Mouse (Mus musculus) embryo, embryonic 10.5 days (tissue): Measurements from ENCODE around the gene Fibcd1.
A peak's percentile ranks its signal among the peaks of the same experiment; 100 is the strongest.

Experiments used
- DNase-seq: peaks from one replicate; pipeline ENCODE4 v3.0.0-alpha.2; 2015; ENCODE audit warnings: low spot score

Fibcd1 gene

DNA sequence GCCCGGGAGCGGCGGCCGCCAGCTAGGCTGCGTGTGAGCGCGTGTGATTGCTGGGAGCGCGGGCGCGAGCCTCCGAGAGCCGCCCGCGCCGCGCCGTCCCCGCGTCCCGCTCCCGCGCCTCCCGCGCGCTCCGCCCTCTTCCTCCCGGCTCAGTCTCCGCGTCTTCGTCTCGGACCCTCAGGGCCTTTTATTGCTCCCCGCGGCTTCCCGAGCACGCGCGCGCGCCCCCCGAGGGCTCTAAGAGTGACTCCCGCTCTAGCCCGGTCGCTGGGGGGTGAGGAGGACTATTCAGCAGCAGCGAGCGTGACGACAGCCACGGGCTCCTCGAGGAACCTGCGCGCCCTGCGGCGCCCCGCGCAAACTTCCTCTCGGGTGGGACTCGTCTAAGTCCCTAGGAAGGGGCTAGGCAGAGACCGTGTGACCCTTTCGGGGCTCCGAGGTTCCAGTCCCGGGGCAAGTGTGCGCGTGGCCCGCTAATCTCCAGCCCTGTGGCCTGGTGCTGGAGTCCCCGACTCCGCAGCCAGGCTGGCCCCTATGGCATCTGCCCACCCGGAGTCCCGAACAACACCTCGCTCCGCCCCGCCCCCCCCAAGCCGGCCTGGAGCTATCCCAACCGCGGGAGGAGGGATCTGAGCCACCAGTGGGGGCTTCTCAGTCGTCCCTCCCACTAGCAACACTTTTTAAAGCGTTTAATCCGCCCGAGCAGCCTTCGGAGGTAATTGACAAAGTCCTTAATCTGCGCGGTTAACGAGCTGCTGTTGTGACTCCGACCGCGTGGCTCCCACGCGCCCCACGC lies at the start of gene Fibcd1:
Gene Fibcd1 (minus strand): TSS at position 110 of the 796 bp plus-strand sequence.
- DNase-seq = peak; percentile 42

- DNase-seq = no peak
These were observed 48.5 kb upstream of the Fibcd1 start for GRCm38 (mm10) chr2:31894221-31894870.

DNA sequence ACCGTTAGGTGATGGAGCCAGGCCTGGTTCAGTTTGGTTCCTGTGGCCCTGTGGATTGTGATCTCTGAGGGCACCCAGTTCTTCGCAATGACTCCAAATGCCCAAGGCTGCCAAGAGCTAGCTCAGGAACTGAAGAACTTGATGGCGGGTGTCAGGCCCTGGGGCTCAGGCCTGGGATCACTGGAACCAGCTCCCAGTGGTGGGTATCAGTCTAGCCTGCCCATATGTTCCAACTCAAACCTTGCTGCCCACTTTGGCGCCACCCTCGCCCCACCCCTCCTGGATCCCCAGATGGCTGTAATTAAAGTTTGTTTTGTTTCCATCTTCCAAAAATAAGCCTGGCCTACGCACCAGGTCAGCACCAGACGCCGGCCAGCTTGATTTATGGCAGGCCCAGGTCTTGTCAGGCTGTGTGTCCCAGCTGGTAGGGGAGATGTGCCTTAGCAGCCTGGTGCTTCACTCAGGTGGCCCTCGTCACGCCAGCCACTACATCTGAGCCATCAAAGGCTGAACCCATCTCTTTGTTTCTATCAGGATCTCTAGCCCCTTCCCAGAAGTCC lies 47.4 kb upstream of the Fibcd1 start:
- no peak for DNase-seq

- no peak for DNase-seq
These were observed 45.4 kb upstream of the Fibcd1 start for GRCm38 (mm10) chr2:31891219-31891618.

DNA sequence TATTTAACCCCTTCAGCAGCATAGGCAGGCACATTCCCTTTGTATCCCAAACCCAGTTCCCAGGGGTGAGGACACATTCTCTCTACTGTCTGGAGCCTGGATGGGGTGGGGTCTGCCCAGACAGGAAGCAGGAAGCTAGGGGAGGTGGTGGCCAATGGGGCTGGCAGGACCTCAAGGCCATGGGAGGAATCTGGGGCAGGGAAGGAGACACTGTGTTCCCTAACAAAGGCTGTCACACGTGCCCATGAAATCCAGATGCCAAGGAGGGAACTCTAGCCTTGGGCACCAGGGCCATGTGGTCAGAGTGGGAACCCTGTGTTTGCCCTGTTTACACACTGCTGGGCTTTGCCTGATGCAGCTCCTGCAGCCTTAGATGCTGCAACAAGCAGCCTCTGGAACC lies 43.1 kb upstream of the Fibcd1 start:
- no peak for DNase-seq

- DNase-seq = peak; percentile 60
These were observed 41.2 kb upstream of the Fibcd1 start, which contains the start of gene Lamc3 for GRCm38 (mm10) chr2:31887030-31887429. Lamc3 (plus strand) TSS chr2:31887291.

GRCm38 (mm10) chr2:31884806-31885205 lies 39.0 kb upstream of the Fibcd1 start:
- peak; percentile 73 for DNase-seq

- no peak for DNase-seq
These were observed 37.3 kb upstream of the Fibcd1 start for GRCm38 (mm10) chr2:31883061-31883460.

DNA sequence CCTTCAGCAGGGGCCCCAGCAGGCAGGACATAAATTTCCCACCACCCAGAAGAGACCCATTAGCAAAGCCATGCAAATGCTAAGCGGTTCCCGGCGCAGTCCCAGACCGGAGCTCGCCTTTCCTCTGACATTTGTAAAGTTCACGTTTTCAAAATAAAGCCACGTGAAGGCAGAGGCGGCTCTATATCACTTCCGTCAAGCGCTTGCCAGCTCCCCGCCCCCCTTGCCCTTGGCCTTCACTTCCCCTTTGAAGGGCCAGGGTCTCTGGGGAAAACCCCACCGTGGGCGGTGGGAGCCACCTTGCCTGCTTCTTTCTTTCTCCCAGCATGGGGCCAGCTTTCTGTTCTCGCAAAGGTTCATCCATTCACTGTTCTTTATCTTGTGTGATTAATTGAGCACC lies 35.1 kb upstream of the Fibcd1 start:
- no peak for DNase-seq

DNA sequence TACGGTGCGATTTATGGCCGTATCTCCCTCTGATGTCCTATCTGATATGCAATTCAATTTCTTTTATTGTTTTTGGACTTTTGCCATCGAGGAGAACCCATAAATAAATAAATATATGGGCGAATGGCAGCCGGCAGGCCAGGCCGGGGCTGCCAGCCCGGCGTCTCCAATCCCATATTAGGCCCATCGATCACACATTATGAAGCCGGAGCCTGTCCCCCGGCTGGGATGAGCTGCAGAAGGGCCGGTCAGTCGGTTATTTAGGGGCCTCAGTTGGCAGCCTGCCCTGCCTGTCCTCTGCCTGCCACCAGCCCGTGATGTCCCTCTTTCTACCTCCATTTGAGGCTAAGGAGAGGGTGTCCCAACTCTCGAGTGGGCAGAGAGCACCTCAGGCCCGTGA lies 32.8 kb upstream of the Fibcd1 start:
- DNase-seq = no peak

DNA sequence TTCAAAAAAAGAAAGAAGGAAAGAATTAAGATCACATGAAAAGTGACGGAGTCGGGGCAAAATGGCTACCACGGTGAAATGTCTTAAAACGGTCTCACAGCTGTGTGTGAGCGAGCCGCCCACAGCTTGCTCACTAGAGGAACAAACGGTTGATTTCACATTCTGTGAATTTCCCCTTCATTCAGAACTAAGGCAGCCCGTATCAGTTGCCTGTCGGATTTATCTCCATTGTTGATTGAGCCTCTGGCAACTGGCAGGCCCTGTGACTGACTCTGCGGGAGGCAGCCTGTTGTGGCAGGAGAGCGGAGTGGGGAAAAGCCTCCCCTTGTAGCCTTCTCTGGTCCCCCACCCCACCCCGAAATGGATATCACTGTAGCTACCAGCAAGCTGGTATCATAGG lies 30.6 kb upstream of the Fibcd1 start:
- DNase-seq = no peak

DNA sequence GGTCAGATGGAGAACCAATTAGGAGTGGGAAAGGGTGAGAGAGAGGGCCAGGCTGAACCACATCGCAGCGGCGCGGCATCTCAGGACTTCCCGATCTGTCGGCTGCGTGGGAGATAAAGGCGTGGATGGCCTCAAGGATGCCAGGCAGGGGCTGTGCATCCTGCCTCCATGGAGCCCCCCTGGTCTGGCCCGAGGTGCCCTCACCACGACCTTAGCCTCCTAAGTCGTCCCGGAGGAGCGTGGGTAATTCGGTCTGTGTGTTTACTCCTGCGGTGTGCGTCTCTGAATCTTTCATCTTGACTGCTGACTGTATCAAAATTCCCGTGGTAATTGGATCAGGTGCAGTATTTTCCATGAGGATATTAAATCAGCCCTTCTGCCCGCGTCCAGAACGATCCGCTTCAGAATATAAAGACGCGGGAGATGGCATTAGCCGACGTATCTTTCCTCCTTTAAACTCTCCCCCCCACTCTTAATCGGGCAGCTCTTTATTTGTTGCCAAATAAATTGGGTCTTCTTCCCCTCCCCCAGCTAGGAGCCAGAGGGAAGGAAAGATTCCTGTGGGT lies 28.6 kb upstream of the Fibcd1 start:
- no peak for DNase-seq

DNA sequence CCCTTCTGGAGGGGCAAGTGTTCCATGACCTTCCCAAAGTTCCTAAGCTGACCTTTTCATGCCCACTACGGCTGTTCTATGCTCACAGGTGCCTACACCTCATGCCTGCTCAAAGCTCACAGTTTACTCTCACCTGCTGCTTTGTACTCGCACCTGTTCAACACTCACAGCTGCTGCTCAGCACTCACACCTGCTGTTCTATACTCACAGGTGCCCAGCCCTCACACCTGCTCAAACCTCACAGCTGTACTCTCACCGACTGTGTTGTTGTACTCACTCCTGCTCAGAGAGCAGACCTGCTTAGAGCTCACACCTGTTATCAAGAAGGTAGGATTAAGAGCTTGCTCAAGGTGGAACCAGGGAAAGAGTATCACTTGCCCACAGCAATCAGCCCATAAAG lies 24.9 kb upstream of the Fibcd1 start:
- DNase-seq = no peak

GRCm38 (mm10) chr2:31869692-31870091 lies 23.9 kb upstream of the Fibcd1 start:
- no peak for DNase-seq

GRCm38 (mm10) chr2:31868538-31869164 lies 22.8 kb upstream of the Fibcd1 start:
- DNase-seq = no peak

DNA sequence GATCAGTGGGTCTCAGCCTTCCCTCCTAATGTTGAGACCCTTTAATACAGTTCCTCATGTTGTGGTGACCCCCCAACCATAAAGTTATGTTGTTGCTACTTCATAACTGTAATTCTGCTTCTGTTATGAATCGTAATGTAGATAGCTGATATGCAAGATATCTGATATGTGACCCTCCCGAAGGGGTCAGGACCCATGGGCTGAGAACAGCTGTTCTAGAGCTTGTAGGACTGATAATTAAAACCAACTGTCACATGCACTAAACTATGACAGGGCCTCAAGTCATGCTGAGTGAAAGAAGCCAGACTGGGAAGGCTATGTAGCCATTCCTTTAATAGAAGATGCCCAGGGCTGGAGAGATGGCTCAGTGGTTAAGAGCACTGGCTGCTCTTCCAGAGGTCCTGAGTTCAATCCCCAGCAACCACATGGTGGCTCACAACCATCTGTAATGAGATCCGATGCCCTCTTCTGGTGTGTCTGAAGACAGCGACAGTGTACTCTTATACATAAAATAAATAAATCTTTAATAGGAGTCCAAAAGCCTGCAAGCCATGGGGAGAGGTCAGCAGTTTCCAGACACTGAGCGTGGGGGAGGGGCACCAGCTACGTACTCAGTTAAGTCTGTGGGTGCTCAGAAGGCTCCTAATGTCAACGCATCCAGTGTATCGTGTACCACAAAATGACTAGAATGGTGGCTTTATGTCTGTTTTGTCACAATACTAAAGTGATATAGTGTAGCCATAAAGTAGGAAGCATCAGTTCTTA lies 22.1 kb upstream of the Fibcd1 start:
- no peak for DNase-seq

DNA sequence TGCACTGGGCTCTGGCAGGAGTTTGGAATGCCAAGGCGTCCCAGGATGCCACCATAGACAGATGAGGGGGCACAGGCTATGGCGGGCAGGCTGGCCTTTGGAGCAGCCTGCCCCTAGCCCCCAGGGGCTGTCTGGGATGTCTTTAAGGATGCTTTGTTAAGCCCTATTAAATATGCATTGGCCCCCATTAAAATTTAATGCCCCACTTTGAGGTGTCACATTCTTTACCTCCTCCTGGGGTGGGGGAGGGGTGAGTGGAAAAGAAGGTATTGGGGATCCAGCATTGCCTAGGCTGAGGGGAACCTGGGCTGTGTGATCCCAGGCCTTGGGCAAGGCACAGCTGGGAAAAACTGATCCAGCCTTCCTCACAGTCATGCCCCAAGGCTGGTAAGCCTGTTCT lies 20.0 kb upstream of the Fibcd1 start:
- DNase-seq = no peak

- DNase-seq = no peak
These were observed 19.5 kb upstream of the Fibcd1 start for GRCm38 (mm10) chr2:31865322-31865721.

GRCm38 (mm10) chr2:31864891-31865290 lies 19.1 kb upstream of the Fibcd1 start:
- DNase-seq = no peak

- DNase-seq = no peak
These were observed 18.0 kb upstream of the Fibcd1 start for GRCm38 (mm10) chr2:31863766-31864165.

GRCm38 (mm10) chr2:31862919-31863318 lies 17.1 kb upstream of the Fibcd1 start:
- no peak for DNase-seq

DNA sequence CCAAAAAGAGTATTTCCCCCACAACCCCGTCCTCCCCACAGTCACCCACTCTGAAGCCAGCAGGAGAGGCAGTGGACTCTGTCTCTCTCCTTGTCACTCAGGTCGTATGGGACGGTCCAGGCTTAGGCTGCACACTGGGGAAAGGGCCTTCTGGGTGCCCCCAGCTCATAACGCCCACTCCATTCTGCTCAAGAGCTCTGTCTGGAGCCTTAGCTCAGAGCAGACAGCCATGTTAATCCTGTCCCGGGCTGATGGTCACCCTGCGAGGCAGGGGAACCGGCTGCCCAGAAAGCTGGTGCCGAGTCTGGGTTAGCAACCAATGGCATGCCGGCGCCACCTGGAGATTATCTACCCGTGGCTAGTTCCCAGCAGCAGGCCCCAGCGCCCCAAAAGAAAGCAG lies 12.7 kb upstream of the Fibcd1 start:
- DNase-seq = no peak
